Mouse (Mus musculus): ENCODE measurements around the gene Idnk.

- TF ChIP-seq POLR2A (IDR thresholded peaks at IDR 0.05; ENCODE audit: control insufficient read depth, low read depth, low read length), result no peak
- TF ChIP-seq CTCF (IDR thresholded peaks at IDR 0.05; ENCODE audit: control insufficient read depth, insufficient read depth, insufficient replicate concordance, low read depth, low read length), result no peak
These were observed 34.7 kb downstream of the Idnk start for GRCm38 (mm10) chr13:58192146-58192545.

Data from testis, adult 2 months (tissue).